Mouse (Mus musculus): ENCODE results near the gene Zfp119b. TPM values are rescaled to one million over a fixed set of nuclear protein-coding genes. Genes with fewer than 3 reads are reported as not detected.

Gene Zfp119b
- polyA plus RNA-seq (2016; fragmentation: Nextera tagmentation; extraction: Ambion mirVana) = 6.2 and 6.3 TPM in 2 replicates

- Histone ChIP-seq H3K27me3 (peaks cover 7% of the 10 kb centered on the region; the same call in 1 of the 2 replicates), H3K36me3 (no peaks in the 10 kb centered on the region), H3K4me2 (replicated peaks) (no peak within 1 kb of the TSS), H3K9me3 (replicated peaks) (no peaks in the 10 kb centered on the region), H3K27ac (no peak within 1 kb of the TSS), H3K4me3 (no peak within 1 kb of the TSS), H3K4me1 (peaks cover 6% of the 10 kb centered on the region; the same call in 1 of the 2 replicates), H3K9ac (no peak within 1 kb of the TSS)
- 89% methylated on average over 2 of the region's 2 CpGs for WGBS
- ATAC-seq (ENCODE audit: low FRiP score) = no peak
These were observed at the start of gene Zfp119b for GRCm38 (mm10) chr17:55949400-55949799. Gene Zfp119b (minus strand): TSS chr17:55949500.

GRCm38 (mm10) chr17:55996007-55996406, 46.7 kb upstream of the Zfp119b start:
- H3K4me3 ChIP-seq = no peak overlapping the region
- H3K4me1 ChIP-seq = peaks cover 3% of the 10 kb centered on the region; the same call in 1 of the 2 replicates
- peaks cover 18% of the 10 kb centered on the region for H3K27me3 ChIP-seq
- peaks cover 46% of the 10 kb centered on the region for H3K36me3 ChIP-seq
- no peak overlapping the region for H3K4me2 ChIP-seq (replicated peaks)
- 88% methylated on average over 15 of the region's 15 CpGs for WGBS
- no peak overlapping the region for H3K9ac ChIP-seq
- no peak for ATAC-seq (ENCODE audit: low FRiP score)
- H3K27ac ChIP-seq = no peak overlapping the region
- H3K9me3 ChIP-seq (replicated peaks) = no peaks in the 10 kb centered on the region

GRCm38 (mm10) chr17:55990278-55990898, 41.1 kb upstream of the Zfp119b start:
- Histone ChIP-seq H3K9me3 (replicated peaks) (no peaks in the 10 kb centered on the region), H3K36me3 (peaks cover 36% of the 10 kb centered on the region), H3K4me1 (peaks cover 11% of the 10 kb centered on the region), H3K27me3 (no peaks in the 10 kb centered on the region), H3K9ac (no peak overlapping the region), H3K27ac (no peak overlapping the region), H3K4me2 (replicated peaks) (no peak overlapping the region), H3K4me3 (no peak overlapping the region)
- WGBS = 90% methylated on average over 8 of the region's 8 CpGs
- no peak for ATAC-seq (ENCODE audit: low FRiP score)

- ATAC-seq (ENCODE audit: low FRiP score) = peak; percentile 85
- no peaks in the 10 kb centered on the region for H3K9me3 ChIP-seq (replicated peaks)
- peaks cover 14% of the 10 kb centered on the region for H3K36me3 ChIP-seq
- peak within 1 kb of the TSS; percentile 66; the same call in 1 of the 2 replicates for H3K27ac ChIP-seq
- peak within 1 kb of the TSS; percentile 84 for H3K4me2 ChIP-seq (replicated peaks)
- WGBS = 11% methylated on average over 35 of the region's 35 CpGs
- peak within 1 kb of the TSS; percentile 77 for H3K4me3 ChIP-seq
- H3K4me1 ChIP-seq = peaks cover 11% of the 10 kb centered on the region
- H3K9ac ChIP-seq = peak within 1 kb of the TSS; percentile 82
- no peaks in the 10 kb centered on the region for H3K27me3 ChIP-seq
These were observed 37.0 kb upstream of the Zfp119b start, which contains the start of gene Fsd1 for GRCm38 (mm10) chr17:55986030-55986961. Gene Fsd1 (plus strand): TSS chr17:55986509.

GRCm38 (mm10) chr17:55977301-55977700, 28.0 kb upstream of the Zfp119b start:
- Histone ChIP-seq H3K9ac (no peak overlapping the region), H3K4me3 (no peak overlapping the region), H3K4me1 (peaks cover 21% of the 10 kb centered on the region), H3K27me3 (no peaks in the 10 kb centered on the region), H3K27ac (peak overlapping the region; percentile 71; the same call in 1 of the 2 replicates), H3K4me2 (replicated peaks) (no peak overlapping the region), H3K36me3 (peaks cover 30% of the 10 kb centered on the region), H3K9me3 (replicated peaks) (no peaks in the 10 kb centered on the region)
- 50% methylated on average over 3 of the region's 3 CpGs for WGBS
- ATAC-seq (ENCODE audit: low FRiP score) = 0 out of 2 replicates have a peak, but pooled peaks have one; percentile 3

GRCm38 (mm10) chr17:55976255-55976862, 27.1 kb upstream of the Zfp119b start:
- Histone ChIP-seq H3K9me3 (replicated peaks) (no peaks in the 10 kb centered on the region), H3K9ac (peak overlapping the region; percentile 39), H3K4me3 (no peak overlapping the region), H3K27me3 (no peaks in the 10 kb centered on the region), H3K27ac (peak overlapping the region; percentile 71), H3K36me3 (peaks cover 30% of the 10 kb centered on the region), H3K4me1 (peaks cover 29% of the 10 kb centered on the region), H3K4me2 (replicated peaks) (no peak overlapping the region)
- peak; percentile 72 for ATAC-seq (ENCODE audit: low FRiP score)
- WGBS = 15% methylated on average over 13 of the region's 13 CpGs

GRCm38 (mm10) chr17:55971453-55971852, 22.2 kb upstream of the Zfp119b start:
- peak overlapping the region; percentile 59 for H3K4me3 ChIP-seq
- peak overlapping the region; percentile 77 for H3K4me2 ChIP-seq (replicated peaks)
- no peak for ATAC-seq (ENCODE audit: low FRiP score)
- H3K36me3 ChIP-seq = peaks cover 44% of the 10 kb centered on the region
- H3K9ac ChIP-seq = peak overlapping the region; percentile 80
- peak overlapping the region; percentile 93; the same call in 1 of the 2 replicates for H3K27ac ChIP-seq
- no peaks in the 10 kb centered on the region for H3K27me3 ChIP-seq
- 20% methylated on average over 22 of the region's 22 CpGs for WGBS
- H3K9me3 ChIP-seq (replicated peaks) = no peaks in the 10 kb centered on the region
- peaks cover 57% of the 10 kb centered on the region for H3K4me1 ChIP-seq

GRCm38 (mm10) chr17:55969966-55970891, 20.9 kb upstream of the Zfp119b start, which contains the start of gene Shd:
Gene Shd (plus strand): TSS chr17:55970467.
- H3K4me1 ChIP-seq = peaks cover 51% of the 10 kb centered on the region
- peak within 1 kb of the TSS; percentile 59 for H3K4me3 ChIP-seq
- H3K4me2 ChIP-seq (replicated peaks) = peak within 1 kb of the TSS; percentile 77
- H3K27ac ChIP-seq = peak within 1 kb of the TSS; percentile 93
- no peaks in the 10 kb centered on the region for H3K27me3 ChIP-seq
- peaks cover 49% of the 10 kb centered on the region for H3K36me3 ChIP-seq
- peak within 1 kb of the TSS; percentile 80 for H3K9ac ChIP-seq
- peak; percentile 57 for ATAC-seq (ENCODE audit: low FRiP score)
- WGBS = 8% methylated on average over 55 of the region's 55 CpGs
- no peaks in the 10 kb centered on the region for H3K9me3 ChIP-seq (replicated peaks)

GRCm38 (mm10) chr17:55969560-55969959, 20.3 kb upstream of the Zfp119b start:
- Histone ChIP-seq H3K4me2 (replicated peaks) (peak overlapping the region; percentile 77), H3K4me3 (peak overlapping the region; percentile 59), H3K27ac (peak overlapping the region; percentile 93), H3K27me3 (no peaks in the 10 kb centered on the region), H3K36me3 (peaks cover 51% of the 10 kb centered on the region), H3K9me3 (replicated peaks) (no peaks in the 10 kb centered on the region), H3K9ac (peak overlapping the region; percentile 80; the same call in 1 of the 2 replicates), H3K4me1 (peaks cover 51% of the 10 kb centered on the region)
- 25% methylated on average over 14 of the region's 14 CpGs for whole genome bisulfite sequencing
- peak; percentile 79 for ATAC-seq (ENCODE audit: low FRiP score)

GRCm38 (mm10) chr17:55968210-55968609, 18.9 kb upstream of the Zfp119b start:
- Histone ChIP-seq H3K36me3 (peaks cover 45% of the 10 kb centered on the region), H3K9me3 (replicated peaks) (no peaks in the 10 kb centered on the region), H3K4me2 (replicated peaks) (no peak overlapping the region), H3K4me1 (peaks cover 52% of the 10 kb centered on the region), H3K27me3 (no peaks in the 10 kb centered on the region), H3K27ac (peak overlapping the region; percentile 93), H3K9ac (peak overlapping the region; percentile 1; the same call in 1 of the 2 replicates), H3K4me3 (no peak overlapping the region)
- ATAC-seq (ENCODE audit: low FRiP score) = peak; percentile 1; the same call in 1 of the 2 replicates
- 49% methylated on average over 7 of the region's 7 CpGs for WGBS

GRCm38 (mm10) chr17:55967186-55967585, 17.9 kb upstream of the Zfp119b start:
- Histone ChIP-seq H3K27me3 (no peaks in the 10 kb centered on the region), H3K9ac (no peak overlapping the region), H3K36me3 (peaks cover 40% of the 10 kb centered on the region), H3K4me1 (peaks cover 44% of the 10 kb centered on the region), H3K4me2 (replicated peaks) (no peak overlapping the region), H3K4me3 (no peak overlapping the region), H3K27ac (no peak overlapping the region), H3K9me3 (replicated peaks) (no peaks in the 10 kb centered on the region)
- ATAC-seq (ENCODE audit: low FRiP score) = no peak
- WGBS = 92% methylated on average over 4 of the region's 4 CpGs

Data from hindbrain, embryonic 12.5 days (tissue).